Mouse (Mus musculus): Measurements from ENCODE around the gene Caln1.

The Caln1 gene

DNA sequence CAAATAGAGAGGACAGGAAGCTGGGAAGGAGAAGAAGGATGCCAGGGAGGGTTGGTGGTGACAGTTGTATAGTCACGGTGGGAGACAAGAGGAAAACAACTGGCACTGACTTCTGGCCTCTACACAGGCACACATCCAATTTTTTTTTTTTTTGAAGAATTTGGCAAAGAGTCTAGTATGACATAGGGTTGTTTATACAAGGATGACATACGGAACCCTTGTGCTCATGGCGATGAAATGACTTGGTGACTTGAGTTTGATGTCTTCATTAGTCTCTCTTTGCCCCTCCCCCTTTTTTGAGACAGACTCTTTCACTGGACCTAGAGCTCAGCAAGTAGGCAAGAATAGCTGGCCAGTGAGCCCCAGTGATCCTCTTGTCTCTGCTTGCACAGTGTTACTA, 322.1 kb downstream of the Caln1 start:
- no peak for DNase-seq (ENCODE audit: low spot score in 2 of 2)

GRCm38 (mm10) chr5:130699476-130699875, 330.2 kb downstream of the Caln1 start:
- no peak for DNase-seq (ENCODE audit: low spot score in 2 of 2)

- DNase-seq (ENCODE audit: low spot score in 2 of 2) = no peak
Observed at GRCm38 (mm10) chr5:130701777-130702176, 332.5 kb downstream of the Caln1 start.

DNA sequence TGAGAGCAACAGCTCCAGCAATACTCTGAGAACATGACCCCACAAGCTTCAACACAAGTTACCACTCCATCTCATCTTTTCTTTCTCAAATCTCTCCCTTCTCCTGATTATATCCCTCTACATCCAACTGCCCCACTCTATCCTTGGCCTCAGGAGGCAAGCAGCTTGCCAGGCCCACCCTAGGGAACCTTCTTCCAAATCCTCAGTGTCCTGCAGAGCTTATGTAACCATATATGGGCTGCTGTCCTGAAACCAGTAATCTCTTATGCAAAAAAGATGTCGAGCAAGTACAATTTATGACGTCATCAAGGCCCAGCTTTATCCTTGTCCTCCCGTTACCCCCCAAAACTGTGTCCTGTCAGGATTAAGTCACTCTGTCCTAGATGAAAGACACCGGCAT, 333.1 kb downstream of the Caln1 start:
- no peak for DNase-seq (ENCODE audit: low spot score in 2 of 2)

- no peak for DNase-seq (ENCODE audit: low spot score in 2 of 2)
Observed at GRCm38 (mm10) chr5:130704866-130705265, 335.6 kb downstream of the Caln1 start.

GRCm38 (mm10) chr5:130706202-130706855, 337.1 kb downstream of the Caln1 start:
- DNase-seq (ENCODE audit: low spot score in 2 of 2) = no peak

DNA sequence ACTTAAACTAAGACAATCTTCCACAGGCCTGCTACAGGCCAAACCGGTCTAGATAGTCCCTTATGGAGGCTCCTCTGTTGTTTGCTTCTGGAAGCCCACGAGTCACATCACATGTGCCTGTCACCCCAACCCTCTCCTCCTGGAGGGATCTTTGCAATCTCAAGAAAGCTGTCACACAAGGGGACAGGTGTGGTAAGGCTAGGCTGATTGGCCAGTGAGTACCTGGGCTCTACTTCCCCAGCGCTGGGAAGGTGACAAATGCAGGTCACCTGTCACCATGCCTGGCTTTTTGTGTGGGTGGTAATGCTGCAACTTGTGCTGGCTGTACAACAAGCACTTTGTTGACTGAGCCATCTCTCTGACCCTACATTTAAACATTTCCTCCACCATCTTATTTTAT, 338.5 kb downstream of the Caln1 start:
- DNase-seq (ENCODE audit: low spot score in 2 of 2) = no peak

DNA sequence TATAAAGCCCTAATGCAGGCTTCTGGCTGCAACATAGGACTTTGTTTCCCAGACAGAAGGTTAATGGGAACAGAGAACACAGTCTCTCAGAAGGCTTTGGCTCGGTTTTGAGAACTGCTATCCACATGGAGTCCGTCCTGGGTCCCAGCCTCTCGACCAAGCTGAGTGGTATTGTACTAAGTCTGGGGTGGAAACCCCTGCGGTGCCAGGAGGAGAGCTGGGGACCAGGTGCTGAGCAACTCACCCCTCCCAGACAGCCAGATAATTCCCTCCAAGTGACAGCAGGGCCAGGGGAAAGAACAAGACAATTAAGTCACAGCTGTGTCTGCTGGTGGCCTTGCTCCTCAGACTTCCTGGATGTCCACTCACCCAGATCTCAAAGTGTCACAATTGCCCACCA, 339.4 kb downstream of the Caln1 start:
- DNase-seq (ENCODE audit: low spot score in 2 of 2) = no peak

GRCm38 (mm10) chr5:130711643-130712042, 342.4 kb downstream of the Caln1 start:
- no peak for DNase-seq (ENCODE audit: low spot score in 2 of 2)

DNA sequence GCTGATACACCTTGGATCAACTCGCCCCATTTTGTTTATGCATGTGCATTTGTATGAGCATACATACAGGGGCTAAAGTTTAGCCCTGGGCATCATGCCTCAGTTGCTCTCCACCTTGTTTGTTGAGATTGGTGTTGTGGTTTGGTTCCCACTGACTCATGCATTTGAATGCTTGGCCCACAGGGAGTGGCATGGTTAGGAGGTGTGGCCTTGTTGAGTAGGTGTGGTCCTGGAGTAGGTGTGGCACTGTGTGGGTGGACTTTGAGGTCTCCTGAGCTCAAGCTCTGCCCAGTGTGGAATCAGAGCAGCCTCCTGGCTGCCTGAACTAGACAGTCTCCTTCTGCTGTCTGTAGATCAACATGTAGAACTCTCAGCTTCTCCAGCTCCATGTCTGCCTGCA, 343.0 kb downstream of the Caln1 start:
- no peak for DNase-seq (ENCODE audit: low spot score in 2 of 2)

DNA sequence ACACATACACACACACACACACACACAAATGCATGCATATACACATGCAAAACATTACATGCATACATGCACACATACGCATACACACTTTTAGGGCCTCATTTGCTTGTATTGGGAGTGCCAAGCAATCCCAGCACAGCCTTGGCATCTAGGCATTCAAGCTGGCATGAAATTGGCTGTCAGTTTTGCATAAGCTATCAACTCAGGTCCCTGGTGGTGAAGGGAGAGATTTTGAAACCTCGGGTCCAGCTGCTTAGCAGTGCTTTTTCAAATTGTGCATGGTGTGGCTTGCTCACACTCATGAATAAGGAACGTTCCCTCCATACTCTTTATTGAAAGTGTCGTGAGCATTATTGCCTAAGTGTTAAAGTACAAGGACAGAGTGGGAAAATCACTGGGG, 345.9 kb downstream of the Caln1 start:
- DNase-seq (ENCODE audit: low spot score in 2 of 2) = no peak

DNA sequence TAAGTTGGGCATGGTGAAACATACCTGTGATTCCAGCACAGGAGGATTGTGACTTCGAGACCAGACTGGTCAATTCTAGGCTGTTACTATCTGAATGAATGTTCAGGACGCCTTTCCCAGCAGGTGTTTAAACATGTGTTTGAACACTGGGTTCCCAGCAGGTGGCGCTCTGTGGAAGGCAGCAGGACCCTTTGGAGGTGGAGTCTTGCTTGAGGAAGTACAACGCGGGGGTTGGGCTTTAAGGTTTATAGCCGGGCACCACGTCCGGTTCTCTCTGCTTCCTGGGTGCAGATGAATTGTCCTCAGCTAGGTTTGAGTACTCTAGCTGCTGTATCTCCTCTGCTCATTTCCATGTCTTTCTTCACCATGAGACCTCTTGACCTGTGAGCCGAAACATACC, 349.1 kb downstream of the Caln1 start:
- DNase-seq (ENCODE audit: low spot score in 2 of 2) = no peak

GRCm38 (mm10) chr5:130742171-130742570, 372.9 kb downstream of the Caln1 start:
- no peak for DNase-seq (ENCODE audit: low spot score in 2 of 2)

- no peak for DNase-seq (ENCODE audit: low spot score in 2 of 2)
Observed at GRCm38 (mm10) chr5:130757517-130757916, 388.3 kb downstream of the Caln1 start.

DNA sequence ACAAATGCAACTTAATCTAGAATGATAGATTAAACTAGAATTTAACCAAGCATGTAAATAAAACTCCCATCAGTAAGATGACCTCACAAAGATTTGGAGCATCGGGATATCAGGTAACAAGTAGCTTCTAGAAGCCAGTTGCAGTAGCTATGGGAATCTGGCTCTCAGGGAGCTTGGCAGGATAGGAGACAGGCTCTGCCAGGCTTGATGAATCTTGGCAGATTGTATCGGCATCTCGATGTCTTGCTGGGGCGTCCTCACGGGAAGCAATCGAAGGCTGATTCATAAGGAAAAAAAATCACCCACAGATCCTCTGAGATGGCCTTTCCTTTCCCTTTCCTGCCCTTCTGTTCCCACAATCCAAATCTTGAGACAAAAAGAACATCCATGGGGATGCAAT, 396.5 kb downstream of the Caln1 start:
- DNase-seq (ENCODE audit: low spot score in 2 of 2) = no peak

DNA sequence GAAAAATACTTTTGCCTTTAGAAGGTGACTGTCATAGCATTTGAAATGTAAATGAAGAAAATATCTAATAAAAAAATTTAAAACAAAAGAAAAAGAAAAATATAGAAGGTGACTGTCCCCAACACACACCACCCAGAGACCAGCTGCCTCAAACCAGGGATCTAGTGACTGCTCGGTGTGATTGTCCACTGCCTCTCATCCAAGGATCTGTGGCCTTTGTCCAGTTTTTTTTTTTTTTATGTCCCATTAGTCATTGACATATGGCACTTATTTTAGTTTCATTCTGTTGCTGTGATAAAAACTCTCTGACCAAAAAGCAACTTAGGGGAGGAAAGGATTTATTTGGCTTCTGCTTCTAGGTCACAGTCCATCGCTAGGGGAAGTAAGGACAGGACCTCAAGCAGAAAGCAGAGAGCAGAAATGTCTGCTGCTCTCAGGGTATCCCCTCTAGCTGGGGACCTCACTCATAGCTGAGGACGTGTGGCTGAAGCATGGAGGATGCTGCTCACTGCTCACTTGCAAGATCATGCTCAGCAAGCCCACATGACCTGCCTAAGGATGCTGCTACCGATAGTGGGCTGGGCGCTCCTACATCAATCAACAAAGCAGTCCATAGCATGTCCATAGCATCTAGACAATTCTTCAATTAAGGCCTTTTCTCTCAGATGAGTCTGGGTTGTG, 401.9 kb downstream of the Caln1 start:
- DNase-seq (ENCODE audit: low spot score in 2 of 2) = no peak

DNA sequence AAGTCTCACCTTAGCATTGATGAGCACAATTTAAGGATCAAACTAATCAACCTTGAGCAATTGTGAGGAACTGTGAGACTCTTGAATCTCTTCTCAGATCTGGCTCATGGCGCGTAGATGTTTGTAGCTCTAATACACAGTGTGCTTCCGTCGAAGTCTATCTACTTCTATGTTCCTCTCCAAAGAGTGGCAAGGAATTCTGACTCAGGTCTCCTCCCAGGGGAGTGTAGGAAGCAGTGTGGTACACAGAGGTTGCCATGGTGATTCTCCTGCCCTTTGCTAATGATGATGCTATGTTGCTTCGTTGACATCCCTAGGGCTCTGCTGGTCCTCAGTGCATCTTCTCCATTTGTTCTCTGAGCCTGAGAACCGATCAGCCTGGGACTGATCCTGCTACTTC, 403.2 kb downstream of the Caln1 start:
- no peak for DNase-seq (ENCODE audit: low spot score in 2 of 2)

DNA sequence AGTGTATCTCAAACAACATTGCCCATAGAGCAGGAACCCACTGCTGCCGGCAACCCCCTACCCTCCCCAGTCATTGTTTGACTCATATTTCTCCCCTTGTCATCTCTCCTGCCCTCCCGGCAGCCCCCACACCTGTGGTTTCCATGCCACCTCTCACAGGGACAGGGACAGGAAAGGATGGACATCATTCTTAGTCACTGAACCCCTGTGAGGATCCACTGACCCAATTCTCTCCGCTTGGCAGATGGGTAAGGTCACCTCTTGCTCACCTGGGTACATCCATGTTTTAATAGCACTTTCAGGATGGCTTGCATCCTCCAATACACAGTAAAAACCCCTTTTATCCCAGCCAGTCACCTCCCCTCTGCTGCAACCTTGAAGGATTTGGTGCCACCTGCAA, 405.7 kb downstream of the Caln1 start:
- DNase-seq (ENCODE audit: low spot score in 2 of 2) = no peak

- DNase-seq (ENCODE audit: low spot score in 2 of 2) = no peak
Observed at GRCm38 (mm10) chr5:130792755-130793452, 423.6 kb downstream of the Caln1 start.

- DNase-seq (ENCODE audit: low spot score in 2 of 2) = no peak
Observed at GRCm38 (mm10) chr5:130797713-130798112, 428.5 kb downstream of the Caln1 start.

DNA sequence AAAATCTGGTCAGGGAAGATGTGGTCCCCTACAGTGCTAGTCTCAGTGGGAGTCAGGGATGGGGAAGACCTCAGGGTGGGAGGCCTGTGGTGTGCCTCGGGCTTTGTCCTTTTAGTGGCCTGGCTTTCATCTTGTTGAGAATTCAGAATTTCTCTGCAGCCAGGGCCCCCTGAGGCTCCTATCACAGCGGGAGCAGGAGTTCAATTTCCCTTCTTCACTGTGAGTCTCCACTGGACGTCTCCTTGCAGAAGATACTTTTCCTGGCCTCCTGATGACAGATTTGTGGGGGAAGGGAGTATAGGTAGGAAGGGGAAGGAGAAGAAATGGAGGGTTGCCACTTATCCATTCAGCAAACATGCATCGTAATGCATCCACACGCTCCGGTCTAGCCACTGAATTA, 441.1 kb downstream of the Caln1 start:
- no peak for DNase-seq (ENCODE audit: low spot score in 2 of 2)

DNA sequence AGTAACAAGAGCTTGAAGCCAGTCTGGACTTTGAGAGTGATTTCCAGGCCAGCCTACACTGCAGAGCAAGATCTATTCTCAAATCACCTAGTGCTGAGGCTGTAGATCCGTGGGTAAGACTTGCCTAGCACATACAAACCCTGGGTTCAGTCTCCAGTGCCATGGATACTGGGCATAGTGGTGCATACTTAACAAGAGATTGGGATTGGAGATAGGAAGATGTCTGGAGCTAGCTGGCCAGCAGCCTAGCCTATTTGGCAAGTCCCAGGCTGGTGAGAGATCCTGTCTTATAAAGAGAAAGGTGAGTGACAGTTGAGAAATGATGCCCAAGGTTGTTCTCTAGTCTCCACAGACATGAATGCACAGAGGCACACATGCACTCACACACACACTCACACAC, 441.6 kb downstream of the Caln1 start:
- no peak for DNase-seq (ENCODE audit: low spot score in 2 of 2)

- no peak for DNase-seq (ENCODE audit: low spot score in 2 of 2)
Observed at GRCm38 (mm10) chr5:130811266-130811665, 442.0 kb downstream of the Caln1 start.

All from spleen, postnatal 36 days (tissue).